Mouse (Mus musculus) midbrain, embryonic 13.5 days (tissue): ENCODE measurements around the gene Zfyve28. TPM values are rescaled to one million over a fixed set of nuclear protein-coding genes. Genes with fewer than 3 reads are reported as not detected.

Experiments
- ATAC-seq: fragments of 200-750 bp; cut with Nextera tagmentation; 2 replicates; pipeline ENCODE4 v1.8.0; 2017; ENCODE audit warnings: mild to moderate bottlenecking, moderate TSS enrichment, moderate library complexity
- H3K27ac ChIP-seq: fragments of 300-500 bp; sonication (generic); 2 replicates; pipeline ENCODE4 v1.5.1; 2015; ENCODE audit warnings: inconsistent platforms, mild to moderate bottlenecking, moderate library complexity
- H3K27me3 ChIP-seq: fragments of 300-500 bp; sonication (generic); 2 replicates; pipeline ENCODE4 v1.6.1; 2015; ENCODE audit warnings: mild to moderate bottlenecking, inconsistent platforms
- H3K36me3 ChIP-seq: fragments of 300-500 bp; sonication (generic); 2 replicates; pipeline ENCODE4 v1.6.1; 2015; ENCODE audit warnings: mild to moderate bottlenecking, inconsistent platforms
- H3K4me1 ChIP-seq: fragments of 300-500 bp; sonication (generic); replicated peaks from 2 replicates; pipeline ENCODE4 v1.6.1; 2015; ENCODE audit warnings: inconsistent platforms
- H3K4me2 ChIP-seq: fragments of 300-500 bp; sonication (generic); replicated peaks from 2 replicates; pipeline ENCODE4 v1.6.1; 2015; ENCODE audit warnings: moderate library complexity, mild to moderate bottlenecking, inconsistent platforms
- H3K4me3 ChIP-seq: fragments of 300-500 bp; sonication (generic); replicated peaks from 2 replicates; pipeline ENCODE4 v1.5.1; 2015; ENCODE audit warnings: mild to moderate bottlenecking, inconsistent platforms
- H3K9ac ChIP-seq: fragments of 300-500 bp; sonication (generic); replicated peaks from 2 replicates; pipeline ENCODE4 v1.6.1; 2015; ENCODE audit warnings: mild to moderate bottlenecking, inconsistent platforms
- H3K9me3 ChIP-seq: fragments of 300-500 bp; sonication (generic); 2 replicates; pipeline ENCODE4 v1.6.1; 2016; ENCODE audit warnings: mild to moderate bottlenecking, inconsistent platforms
- WGBS: fragments of 180-500 bp; shearing (Covaris S2); methylation state at CpG from one replicate; pipeline ENCODE4 v1.1.7; 2015; 5-methylcytosine and 5-hydroxymethylcytosine counted together
- polyA plus RNA-seq: library from polyadenylated mRNA; unstranded; fragments of >200 nt; fragmentation: Nextera tagmentation; extraction: Ambion mirVana; gene quantifications from 2 replicates; pipeline ENCODE4 v1.2.1, GENCODE M21; 2015

Gene Zfyve28
- polyA plus RNA-seq, 1 experiment from 2014 or later = 3.7 TPM

- Histone ChIP-seq H3K9me3 (no peaks in the 10 kb centered on the region), H3K27ac (no peak overlapping the region), H3K4me1 (peaks cover 15% of the 10 kb centered on the region), H3K27me3 (no peaks in the 10 kb centered on the region), H3K36me3 (no peaks in the 10 kb centered on the region), H3K4me3 (no peak overlapping the region), H3K4me2 (no peak overlapping the region), H3K9ac (no peak overlapping the region)
- 45% methylated on average over 15 of the region's 15 CpGs for WGBS
- ATAC-seq = peak; percentile 63; the same call in 1 of the 2 replicates
Measured at GRCm38 (mm10) chr5:34242224-34242963, 45.9 kb downstream of the Zfyve28 start.

- no peak overlapping the region for H3K4me2 ChIP-seq
- no peaks in the 10 kb centered on the region for H3K36me3 ChIP-seq
- H3K27me3 ChIP-seq = no peaks in the 10 kb centered on the region
- 92% methylated on average over 6 of the region's 6 CpGs for WGBS
- H3K4me3 ChIP-seq = no peak overlapping the region
- H3K4me1 ChIP-seq = peaks cover 15% of the 10 kb centered on the region
- no peak for ATAC-seq
- H3K9ac ChIP-seq = no peak overlapping the region
- H3K9me3 ChIP-seq = no peaks in the 10 kb centered on the region
- no peak overlapping the region for H3K27ac ChIP-seq
Measured at GRCm38 (mm10) chr5:34238444-34238843, 49.8 kb downstream of the Zfyve28 start.

DNA sequence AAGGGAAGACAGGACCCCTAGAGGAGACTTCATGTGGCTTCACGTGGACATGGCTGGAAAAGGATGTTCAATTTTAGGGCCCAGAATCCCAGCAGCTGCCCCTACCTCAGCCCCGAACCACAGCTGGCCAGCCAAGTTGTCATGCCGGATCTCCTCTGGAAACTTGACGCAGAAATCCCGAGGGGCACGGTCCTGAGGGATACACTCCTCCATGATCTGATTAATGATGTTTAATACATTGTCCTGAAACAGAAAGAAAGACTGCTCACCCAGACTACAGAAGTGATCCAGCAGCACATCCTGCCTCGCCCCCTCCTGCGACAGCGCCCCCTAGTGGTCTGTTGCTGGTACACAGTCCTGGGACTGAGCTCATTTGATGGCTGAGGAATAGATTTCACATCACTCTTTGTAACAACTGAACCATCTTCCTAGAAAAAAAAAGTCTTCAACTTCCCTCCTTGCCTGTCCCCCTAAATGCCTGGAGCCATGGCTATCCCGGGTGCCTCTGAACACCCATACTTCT, 52.3 kb downstream of the Zfyve28 start:
- Histone ChIP-seq H3K27me3 (no peaks in the 10 kb centered on the region), H3K36me3 (no peaks in the 10 kb centered on the region), H3K27ac (no peak overlapping the region), H3K4me1 (no peaks in the 10 kb centered on the region), H3K4me3 (no peak overlapping the region), H3K9me3 (no peaks in the 10 kb centered on the region), H3K4me2 (no peak overlapping the region), H3K9ac (no peak overlapping the region)
- ATAC-seq = no peak
- 52% methylated on average over 10 of the region's 10 CpGs for WGBS

GRCm38 (mm10) chr5:34235056-34235455, 53.2 kb downstream of the Zfyve28 start:
- Histone ChIP-seq H3K9me3 (no peaks in the 10 kb centered on the region), H3K4me2 (no peak overlapping the region), H3K9ac (no peak overlapping the region), H3K36me3 (no peaks in the 10 kb centered on the region), H3K4me1 (no peaks in the 10 kb centered on the region), H3K27ac (no peak overlapping the region), H3K27me3 (no peaks in the 10 kb centered on the region), H3K4me3 (no peak overlapping the region)
- ATAC-seq = no peak
- 81% methylated on average over 4 of the region's 4 CpGs for WGBS

- no peak for ATAC-seq
- no peak overlapping the region for H3K27ac ChIP-seq
- no peaks in the 10 kb centered on the region for H3K9me3 ChIP-seq
- H3K36me3 ChIP-seq = no peaks in the 10 kb centered on the region
- H3K9ac ChIP-seq = no peak overlapping the region
- H3K4me1 ChIP-seq = no peaks in the 10 kb centered on the region
- H3K27me3 ChIP-seq = no peaks in the 10 kb centered on the region
- no peak overlapping the region for H3K4me2 ChIP-seq
- WGBS = 83% methylated on average over 6 of the region's 6 CpGs
- no peak overlapping the region for H3K4me3 ChIP-seq
Measured at GRCm38 (mm10) chr5:34233221-34233515, 55.1 kb downstream of the Zfyve28 start.

GRCm38 (mm10) chr5:34232481-34233220, 55.6 kb downstream of the Zfyve28 start:
- no peak overlapping the region for H3K9ac ChIP-seq
- H3K4me1 ChIP-seq = no peaks in the 10 kb centered on the region
- WGBS = 81% methylated on average over 8 of the region's 8 CpGs
- no peak overlapping the region for H3K4me2 ChIP-seq
- no peak for ATAC-seq
- no peaks in the 10 kb centered on the region for H3K27me3 ChIP-seq
- no peaks in the 10 kb centered on the region for H3K36me3 ChIP-seq
- H3K27ac ChIP-seq = no peak overlapping the region
- H3K9me3 ChIP-seq = no peaks in the 10 kb centered on the region
- H3K4me3 ChIP-seq = no peak overlapping the region

DNA sequence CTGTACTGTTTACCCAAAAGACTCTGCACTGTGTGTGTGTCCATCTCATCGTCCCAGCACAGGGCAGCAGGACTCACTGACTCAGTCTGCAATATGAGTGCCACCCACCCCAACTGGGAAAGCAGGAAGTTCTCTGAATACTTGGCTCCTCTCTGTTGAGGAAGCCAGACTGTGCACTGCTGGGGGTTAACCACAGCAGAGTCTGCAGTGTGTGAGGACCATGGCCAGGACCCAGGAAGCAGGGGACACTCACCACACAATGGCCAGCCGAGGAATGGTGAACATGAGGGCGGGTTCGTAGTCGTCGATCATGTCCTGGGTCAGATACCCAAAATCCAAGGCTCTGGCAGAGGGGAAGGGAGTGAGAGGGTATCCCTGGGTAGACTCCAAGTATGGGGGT, 56.3 kb downstream of the Zfyve28 start:
- H3K27me3 ChIP-seq = no peaks in the 10 kb centered on the region
- 84% methylated on average over 6 of the region's 6 CpGs for WGBS
- ATAC-seq = no peak
- H3K9me3 ChIP-seq = no peaks in the 10 kb centered on the region
- H3K9ac ChIP-seq = no peak overlapping the region
- H3K36me3 ChIP-seq = no peaks in the 10 kb centered on the region
- H3K27ac ChIP-seq = no peak overlapping the region
- H3K4me2 ChIP-seq = no peak overlapping the region
- no peak overlapping the region for H3K4me3 ChIP-seq
- no peaks in the 10 kb centered on the region for H3K4me1 ChIP-seq

- no peak overlapping the region for H3K4me3 ChIP-seq
- 88% methylated on average over 9 of the region's 9 CpGs for WGBS
- no peak overlapping the region for H3K4me2 ChIP-seq
- H3K4me1 ChIP-seq = no peaks in the 10 kb centered on the region
- no peaks in the 10 kb centered on the region for H3K9me3 ChIP-seq
- H3K36me3 ChIP-seq = no peaks in the 10 kb centered on the region
- H3K27ac ChIP-seq = no peak overlapping the region
- no peak overlapping the region for H3K9ac ChIP-seq
- no peaks in the 10 kb centered on the region for H3K27me3 ChIP-seq
- ATAC-seq = no peak
Measured at GRCm38 (mm10) chr5:34230599-34231485, 57.4 kb downstream of the Zfyve28 start.

DNA sequence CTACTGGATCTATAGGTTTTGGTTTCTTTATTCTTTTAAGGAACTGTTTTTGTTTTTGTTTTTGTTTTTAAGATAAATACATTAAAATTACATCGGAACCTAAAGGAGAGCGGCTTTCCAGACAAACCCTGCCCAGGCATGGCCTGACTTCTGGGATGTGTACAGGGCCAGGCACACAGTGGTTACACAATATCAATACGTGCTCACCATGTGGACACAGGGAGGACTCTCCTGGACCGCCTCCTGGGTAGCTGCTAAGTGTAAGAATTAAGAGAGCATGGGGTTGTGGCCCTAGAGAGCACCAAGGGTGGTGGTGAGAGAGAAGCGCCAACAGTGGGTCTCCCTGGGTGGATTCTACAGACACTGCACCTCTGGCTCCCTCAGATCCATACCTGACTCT, 58.7 kb downstream of the Zfyve28 start:
- H3K27ac ChIP-seq = no peak overlapping the region

DNA sequence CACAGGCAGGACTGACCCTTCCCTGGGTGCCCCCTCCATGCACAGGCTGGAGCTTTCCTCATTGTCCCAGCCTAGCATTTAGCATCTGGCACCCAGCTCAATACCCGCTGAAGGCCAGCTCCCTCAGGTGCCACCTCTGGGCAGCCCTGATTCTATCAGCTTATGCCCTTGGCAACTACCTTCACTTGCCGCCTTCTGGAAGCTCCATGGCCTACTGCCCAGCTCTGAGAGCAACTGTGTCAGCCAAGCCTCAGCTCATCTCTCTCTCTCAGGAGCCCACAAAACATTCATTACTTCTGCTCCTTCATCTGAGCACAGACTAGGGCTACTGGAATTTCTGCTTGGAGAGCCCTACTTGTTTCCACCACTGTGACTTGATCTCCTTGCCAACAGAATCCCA, 62.7 kb downstream of the Zfyve28 start:
- no peaks in the 10 kb centered on the region for H3K4me1 ChIP-seq
- no peaks in the 10 kb centered on the region for H3K9me3 ChIP-seq
- no peaks in the 10 kb centered on the region for H3K36me3 ChIP-seq
- H3K4me3 ChIP-seq = no peak overlapping the region
- H3K4me2 ChIP-seq = no peak overlapping the region
- no peak overlapping the region for H3K9ac ChIP-seq
- WGBS = 93% methylated on average over 2 of the region's 2 CpGs
- no peak for ATAC-seq
- no peak overlapping the region for H3K27ac ChIP-seq
- H3K27me3 ChIP-seq = no peaks in the 10 kb centered on the region

More for the DNA sequence above, 58.7 kb downstream of the Zfyve28 start:
- Histone ChIP-seq H3K4me2 (no peak overlapping the region), H3K9me3 (no peaks in the 10 kb centered on the region), H3K9ac (no peak overlapping the region), H3K27me3 (no peaks in the 10 kb centered on the region), H3K4me1 (no peaks in the 10 kb centered on the region), H3K36me3 (no peaks in the 10 kb centered on the region), H3K4me3 (no peak overlapping the region)
- no peak for ATAC-seq
- 94% methylated on average over 5 of the region's 5 CpGs for WGBS

DNA sequence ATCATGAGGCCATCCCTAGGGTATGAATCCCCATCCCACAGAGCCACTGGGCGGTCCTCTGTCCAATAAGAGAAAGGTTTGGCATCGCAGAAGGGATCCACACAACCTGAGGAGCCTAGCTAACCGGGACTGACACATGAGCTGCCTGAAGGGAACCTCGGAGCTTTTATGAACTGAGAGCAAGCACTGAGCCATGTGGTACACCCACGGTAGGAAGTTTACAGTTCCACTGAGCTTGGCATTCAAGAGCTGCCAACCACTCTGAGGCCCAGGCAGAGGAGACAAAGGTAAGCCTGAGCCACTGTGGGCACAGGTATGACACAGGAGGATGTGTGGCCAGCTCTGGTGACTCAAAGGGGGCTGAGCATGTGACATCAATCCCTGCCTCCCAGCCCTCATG, 63.7 kb downstream of the Zfyve28 start:
- ATAC-seq = no peak
- no peaks in the 10 kb centered on the region for H3K27me3 ChIP-seq
- H3K4me2 ChIP-seq = no peak overlapping the region
- no peaks in the 10 kb centered on the region for H3K36me3 ChIP-seq
- 90% methylated on average over 5 of the region's 5 CpGs for WGBS
- H3K27ac ChIP-seq = no peak overlapping the region
- no peaks in the 10 kb centered on the region for H3K4me1 ChIP-seq
- H3K9ac ChIP-seq = no peak overlapping the region
- H3K4me3 ChIP-seq = no peak overlapping the region
- H3K9me3 ChIP-seq = no peaks in the 10 kb centered on the region

DNA sequence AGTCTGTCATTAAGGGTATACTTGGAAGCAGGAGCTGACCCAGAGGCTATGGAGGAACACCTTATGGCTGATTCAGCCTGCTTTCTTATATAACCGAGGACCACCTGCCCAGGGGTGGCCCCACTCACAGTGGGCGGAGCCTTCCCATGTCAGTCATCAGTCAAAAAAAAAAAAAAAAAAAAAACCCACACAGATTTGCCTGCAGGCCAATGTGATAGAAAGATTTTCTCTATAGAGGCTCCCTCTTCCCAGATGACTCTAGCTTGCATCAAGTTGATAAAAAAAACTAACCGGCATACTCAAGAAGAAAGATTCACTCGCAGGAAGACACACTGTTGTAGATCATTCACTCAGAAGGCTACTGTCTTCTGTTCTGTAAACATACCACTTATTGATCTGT, 68.2 kb downstream of the Zfyve28 start:
- ATAC-seq = no peak
- Histone ChIP-seq H3K9me3 (no peaks in the 10 kb centered on the region), H3K4me2 (no peak overlapping the region), H3K9ac (no peak overlapping the region), H3K27ac (no peak overlapping the region), H3K4me1 (no peaks in the 10 kb centered on the region), H3K4me3 (no peak overlapping the region), H3K27me3 (no peaks in the 10 kb centered on the region), H3K36me3 (no peaks in the 10 kb centered on the region)
- WGBS = 87% methylated on average over 4 of the region's 4 CpGs
